Mouse (Mus musculus) left cerebral cortex, adult 2 months (tissue): ENCODE data around the gene Usp5. TPM values are rescaled to one million over a fixed set of nuclear protein-coding genes. Genes with fewer than 3 reads are reported as not detected.
A peak's percentile ranks its signal among the peaks of the same experiment; 100 is the strongest.

Experiments
- DNase-seq, 2 experiments: peaks; one replicate each; pipeline ENCODE4 v3.0.0; 2021 to 2022; ENCODE audit warnings: low spot score in 2 of 2, mixed read lengths in 1 of 2; ENCODE audit errors: extremely low spot score in 1 of 2
- H3K27ac ChIP-seq: fragments of 200-600 bp; 2 replicates; pipeline ENCODE4 v1.8.1; 2022
- H3K4me3 ChIP-seq: fragments of 200-600 bp; 2 replicates; pipeline ENCODE4 v1.8.1; 2022
- CTCF ChIP-seq: fragments of 200-600 bp; IDR thresholded peaks from 2 replicates; pipeline ENCODE4 v1.8.1; 2022; ENCODE audit warnings: antibody characterized with exemption, mild to moderate bottlenecking, moderate library complexity
- intact Hi-C: fragments of 180-260 bp; cut with DNase I; formaldehyde crosslinking; loops from one replicate; pipeline ENCODE4 v1.15.1; 2025
- long read RNA-seq, 2 experiments: library from polyadenylated mRNA; stranded (forward); transcript quantifications; one replicate each; pipeline ENCODE4 v2.0.0; 2021; ENCODE audit warnings: borderline mapping rate in 2 of 2
- total RNA-seq, 2 experiments: library from RNA; stranded (reverse); gene quantifications; 2 replicates each; pipeline ENCODE4 v1.2.3; 2021

The Usp5 gene
- total RNA-seq = 100 to 1,000 TPM; 184 to 190 TPM
- long read RNA-seq, experiment 1, transcript Usp5-201 (20 exons, 3,213 nt) = major isoform, 144 of 253 reads
- long read RNA-seq, experiment 1, transcript Usp5-202 (20 exons, 3,076 nt) = minor isoform, 30 of 253 reads
- long read RNA-seq, experiment 1, partial matches to known transcripts = 45 of 253 reads
- long read RNA-seq, experiment 1, other reads (novel, unspliced or antisense) = 34 of 253 reads
- long read RNA-seq, experiment 2, transcript Usp5-202 (20 exons, 3,076 nt) = minor isoform, 26 of 171 reads
- long read RNA-seq, experiment 2, transcript Usp5-201 (20 exons, 3,213 nt) = major isoform, 93 of 171 reads
- long read RNA-seq, experiment 2, partial matches to known transcripts = 34 of 171 reads
- long read RNA-seq, experiment 2, other reads (novel, unspliced or antisense) = 18 of 171 reads

- peak within 1 kb of the TSS; percentile 71 for H3K4me3 ChIP-seq
- no peak for TF ChIP-seq CTCF
- peak within 1 kb of the TSS; percentile 95 for H3K27ac ChIP-seq
- peak; percentile 98 for DNase-seq
- intact Hi-C loops = loop anchor here (1.0 kb wide), 1 partner anchor 15 kb away; the partner anchor contains the start of gene Tpi1
These were observed at the start of gene Usp5, which contains the start of gene Cdca3 for GRCm38 (mm10) chr6:124828868-124829798. Usp5 (minus strand) TSS chr6:124829484. Cdca3 (plus strand) TSS chr6:124829547.

GRCm38 (mm10) chr6:124874348-124874747 is 45.1 kb upstream of the Usp5 start:
- intact Hi-C loops = no loop called here
- Histone ChIP-seq H3K4me3 (no peak overlapping the region), H3K27ac (no peak overlapping the region)
- TF ChIP-seq CTCF = no peak
- DNase-seq = no peak

- DNase-seq = no peak
- TF ChIP-seq CTCF = no peak
- Histone ChIP-seq H3K4me3 (no peak overlapping the region), H3K27ac (no peak overlapping the region)
- intact Hi-C loops = no loop called here
These were observed 37.3 kb upstream of the Usp5 start for GRCm38 (mm10) chr6:124866560-124866959.

GRCm38 (mm10) chr6:124865766-124866362 is 36.6 kb upstream of the Usp5 start:
- no peak for TF ChIP-seq CTCF
- no peak overlapping the region for H3K4me3 ChIP-seq
- no peak overlapping the region for H3K27ac ChIP-seq
- no peak for DNase-seq
- intact Hi-C loops = no loop called here

- intact Hi-C loops = loop anchor here (1.0 kb wide), 2 partner anchors 41 to 54 kb away; no protein-coding TSS in a partner anchor
- peak; percentile 71 to 75 for DNase-seq
- Histone ChIP-seq H3K27ac (peak within 1 kb of the TSS; percentile 99), H3K4me3 (peak within 1 kb of the TSS; percentile 60)
- peak; percentile 32 for TF ChIP-seq CTCF
These were observed 34.5 kb upstream of the Usp5 start, which contains the start of gene Gpr162 for GRCm38 (mm10) chr6:124863658-124864298. Gpr162 (minus strand) TSS chr6:124863983.

GRCm38 (mm10) chr6:124863125-124863657 is 33.9 kb upstream of the Usp5 start:
- no peak for TF ChIP-seq CTCF
- intact Hi-C loops = loop anchor here (1.0 kb wide), 1 partner anchor 54 kb away; no protein-coding TSS in a partner anchor
- H3K4me3 ChIP-seq = peak overlapping the region; percentile 60
- DNase-seq = peak in 1 of 2 experiments; percentile 22
- peak overlapping the region; percentile 99 for H3K27ac ChIP-seq

- intact Hi-C loops = loop anchor here (1.0 kb wide), 1 partner anchor 55 kb away; no protein-coding TSS in a partner anchor
- H3K4me3 ChIP-seq = peak overlapping the region; percentile 60
- no peak for TF ChIP-seq CTCF
- H3K27ac ChIP-seq = peak overlapping the region; percentile 99
- peak; percentile 24 to 48 for DNase-seq
These were observed 33.3 kb upstream of the Usp5 start for GRCm38 (mm10) chr6:124862406-124863124.

- intact Hi-C loops = no loop called here
- no peak for TF ChIP-seq CTCF
- Histone ChIP-seq H3K27ac (peak overlapping the region; percentile 99), H3K4me3 (peak overlapping the region; percentile 60)
- no peak for DNase-seq
These were observed 32.5 kb upstream of the Usp5 start for GRCm38 (mm10) chr6:124861802-124862201.

- Histone ChIP-seq H3K27ac (peak overlapping the region; percentile 99), H3K4me3 (peak overlapping the region; percentile 60)
- intact Hi-C loops = no loop called here
- TF ChIP-seq CTCF = no peak
- peak in 1 of 2 experiments; percentile 36 for DNase-seq
These were observed 32.0 kb upstream of the Usp5 start for GRCm38 (mm10) chr6:124861266-124861665.

GRCm38 (mm10) chr6:124860511-124860910 is 31.2 kb upstream of the Usp5 start:
- TF ChIP-seq CTCF = no peak
- H3K27ac ChIP-seq = peak overlapping the region; percentile 99
- H3K4me3 ChIP-seq = peak overlapping the region; percentile 60; the same call in 1 of the 2 replicates
- peak in 1 of 2 experiments; percentile 24 for DNase-seq
- intact Hi-C loops = loop anchor here (1.0 kb wide), 1 partner anchor 70 kb away; no protein-coding TSS in a partner anchor
